Mouse (Mus musculus): ENCODE data around the gene B3gat3. TPM values are rescaled to one million over a fixed set of nuclear protein-coding genes. Genes with fewer than 3 reads are reported as not detected.

The B3gat3 gene
- polyA plus RNA-seq, 1 experiment from 2014 or later, result 20.2 TPM

DNA sequence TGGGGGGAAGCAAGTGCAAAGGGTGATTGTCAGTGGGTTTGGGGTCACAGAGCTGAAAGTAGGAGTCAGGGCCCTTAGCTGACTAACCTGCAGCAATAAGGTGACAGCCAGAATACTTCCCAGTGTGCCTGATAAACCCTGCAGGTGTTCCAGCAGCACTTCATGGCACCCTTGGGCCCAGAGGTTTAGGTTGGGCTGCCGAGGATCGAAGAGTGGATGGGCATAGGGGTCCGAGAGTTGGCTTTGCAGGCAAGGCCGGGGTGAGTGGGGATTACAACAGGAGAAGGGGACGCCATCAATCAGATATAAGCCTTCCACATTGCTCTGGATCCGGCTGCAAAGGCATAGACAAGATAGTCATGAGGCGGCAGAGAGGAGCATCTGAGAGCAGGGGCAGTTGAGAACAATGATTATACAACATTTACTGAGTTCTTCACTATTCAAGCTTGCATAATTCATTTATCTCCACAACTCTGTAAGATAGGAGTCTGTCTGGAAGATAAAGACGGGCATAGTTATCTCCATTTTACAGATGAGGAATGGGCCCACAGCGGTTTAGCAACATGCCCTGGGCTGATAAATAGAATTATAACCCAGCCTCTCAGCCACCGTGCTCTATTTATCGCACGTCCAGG is 7.8 kb downstream of the B3gat3 start:
- peaks cover 28% of the 10 kb centered on the region for H3K4me1 ChIP-seq (ENCODE audit: insufficient read depth)
- peak overlapping the region; percentile 93 for H3K4me2 ChIP-seq (ENCODE audit: low read depth, low read length)
- no peak for DNase-seq
- H3K27ac ChIP-seq (ENCODE audit: low read depth), result peak overlapping the region; percentile 91
- TF ChIP-seq CTCF (IDR thresholded peaks at IDR 0.05; ENCODE audit: low read depth) (no peak), EP300 (IDR thresholded peaks at IDR 0.05; ENCODE audit: low read depth) (peak; percentile 89)
- H3K9ac ChIP-seq (replicated peaks), result no peak overlapping the region
- peaks cover 37% of the 10 kb centered on the region for H3K36me3 ChIP-seq (replicated peaks; ENCODE audit: insufficient read depth, low read length)
- no peaks in the 10 kb centered on the region for H3K9me3 ChIP-seq (ENCODE audit: low read length)
- no peak overlapping the region for H3K4me3 ChIP-seq (ENCODE audit: low read depth, low read length)
- ATAC-seq, result no peak
- 59% methylated on average over 12 of the region's 12 CpGs for WGBS (ENCODE audit: insufficient replicate concordance)
- H3K27me3 ChIP-seq (ENCODE audit: insufficient read depth, low read length), result no peaks in the 10 kb centered on the region

DNA sequence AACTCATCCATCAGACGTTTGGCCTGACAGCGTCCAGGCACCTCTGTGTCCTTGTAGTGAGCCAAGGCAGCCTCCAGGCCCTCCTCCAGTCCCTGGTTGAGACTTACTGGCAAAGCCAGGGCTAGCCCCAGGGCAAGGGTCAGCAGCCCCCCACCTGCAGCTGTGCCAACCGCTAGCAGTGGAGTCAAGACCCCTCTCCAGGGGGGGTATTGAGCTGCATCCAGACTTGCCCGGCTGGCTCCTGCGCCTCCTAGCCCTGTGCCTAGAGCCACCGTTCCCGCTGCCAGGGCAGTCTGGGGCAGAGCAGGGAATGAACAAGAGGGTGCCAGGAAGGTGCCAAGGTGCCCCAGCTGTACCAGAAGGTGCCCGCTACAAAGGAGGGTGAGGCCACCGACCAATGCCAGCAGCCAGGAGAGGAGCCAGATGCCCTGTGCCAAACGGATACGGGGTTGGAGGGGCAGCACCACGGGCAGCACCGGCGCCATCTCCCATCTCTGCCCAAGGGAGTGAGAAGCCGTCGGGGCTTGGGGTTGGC is 8.6 kb downstream of the B3gat3 start:
- H3K4me1 ChIP-seq (ENCODE audit: insufficient read depth), result peaks cover 28% of the 10 kb centered on the region
- DNase-seq (no peak), ATAC-seq (peak; percentile 4; the same call in 1 of the 2 replicates)
- H3K27me3 ChIP-seq (ENCODE audit: insufficient read depth, low read length), result no peaks in the 10 kb centered on the region
- H3K9ac ChIP-seq (replicated peaks), result peak overlapping the region; percentile 84
- no peak for TF ChIP-seq EP300 (IDR thresholded peaks at IDR 0.05; ENCODE audit: low read depth)
- H3K4me2 ChIP-seq (ENCODE audit: low read depth, low read length), result peak overlapping the region; percentile 93
- peak overlapping the region; percentile 91 for H3K27ac ChIP-seq (ENCODE audit: low read depth)
- H3K4me3 ChIP-seq (ENCODE audit: low read depth, low read length), result peak overlapping the region; percentile 72
- H3K9me3 ChIP-seq (ENCODE audit: low read length), result no peaks in the 10 kb centered on the region
- WGBS (ENCODE audit: insufficient replicate concordance), result 27% methylated on average over 16 of the region's 16 CpGs
- peaks cover 39% of the 10 kb centered on the region for H3K36me3 ChIP-seq (replicated peaks; ENCODE audit: insufficient read depth, low read length)

DNA sequence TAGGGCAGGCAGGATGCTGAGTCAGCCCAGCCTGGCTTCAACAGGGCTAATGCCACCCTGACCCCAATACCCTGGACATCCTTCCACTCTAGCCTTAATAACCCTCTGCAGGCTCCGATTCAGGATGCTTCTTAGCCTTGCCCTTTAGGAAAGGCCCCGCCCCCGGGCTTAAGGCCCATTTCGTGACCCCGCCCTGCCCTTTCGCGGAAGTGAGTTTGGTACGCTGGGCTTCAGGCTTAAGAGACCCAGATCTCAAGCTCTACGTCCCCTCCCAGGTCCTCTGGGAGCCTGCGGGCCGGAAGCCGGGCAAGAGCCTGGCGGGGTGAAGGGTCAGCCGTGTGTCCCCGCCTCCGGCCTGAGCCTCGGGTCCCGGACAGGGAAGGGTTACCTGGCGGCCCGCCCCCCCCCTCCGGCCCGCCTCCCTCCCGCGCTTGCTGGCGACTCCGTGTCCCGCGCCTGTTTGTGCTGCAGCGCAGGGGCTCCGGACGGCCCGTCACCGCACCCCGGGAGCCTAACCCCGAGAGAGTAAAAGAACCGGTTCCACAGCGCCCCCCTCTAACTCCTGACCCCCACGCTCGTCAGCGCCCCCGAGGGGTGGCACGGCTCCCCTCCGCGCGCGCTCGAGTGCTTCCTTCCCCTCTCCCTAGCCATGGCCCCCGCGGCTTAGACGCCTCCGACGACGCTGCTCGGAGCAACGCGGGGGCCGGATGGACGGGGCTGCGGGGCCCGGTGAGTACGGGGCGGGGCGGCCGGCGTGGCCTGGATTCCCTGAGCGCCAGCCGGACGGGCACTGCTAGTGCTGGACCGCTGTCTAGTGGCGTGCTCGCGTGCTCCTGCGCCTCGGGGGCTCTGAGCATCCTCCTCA is 9.3 kb downstream of the B3gat3 start, which contains the start of the genes Rom1 and Eml3:
Rom1 (minus strand) TSS at position 133 of the 865 bp plus-strand sequence.
Eml3 (plus strand) TSS at position 329 of the 865 bp plus-strand sequence.
- peak within 1 kb of the TSS; percentile 84 for H3K9ac ChIP-seq (replicated peaks)
- under 1% methylated on average over 69 of the region's 74 CpGs for WGBS (ENCODE audit: insufficient replicate concordance)
- TF ChIP-seq EP300 (IDR thresholded peaks at IDR 0.05; ENCODE audit: low read depth) (no peak), CTCF (IDR thresholded peaks at IDR 0.05; ENCODE audit: low read depth) (peak; percentile 70)
- peak; percentile 90 for DNase-seq
- peaks cover 28% of the 10 kb centered on the region for H3K4me1 ChIP-seq (ENCODE audit: insufficient read depth)
- H3K27me3 ChIP-seq (ENCODE audit: insufficient read depth, low read length), result no peaks in the 10 kb centered on the region
- peak within 1 kb of the TSS; percentile 93 for H3K4me2 ChIP-seq (ENCODE audit: low read depth, low read length)
- ATAC-seq, result peak; percentile 79
- H3K36me3 ChIP-seq (replicated peaks; ENCODE audit: insufficient read depth, low read length), result peaks cover 40% of the 10 kb centered on the region
- peak within 1 kb of the TSS; percentile 72 for H3K4me3 ChIP-seq (ENCODE audit: low read depth, low read length)
- H3K27ac ChIP-seq (ENCODE audit: low read depth), result peak within 1 kb of the TSS; percentile 91
- H3K9me3 ChIP-seq (ENCODE audit: low read length), result no peaks in the 10 kb centered on the region

- TF ChIP-seq EP300 (IDR thresholded peaks at IDR 0.05; ENCODE audit: low read depth) (no peak), CTCF (IDR thresholded peaks at IDR 0.05; ENCODE audit: low read depth) (no peak)
- Histone ChIP-seq H3K4me1 (ENCODE audit: insufficient read depth) (peaks cover 28% of the 10 kb centered on the region), H3K27me3 (ENCODE audit: insufficient read depth, low read length) (no peaks in the 10 kb centered on the region), H3K9ac (replicated peaks) (peak overlapping the region; percentile 84), H3K27ac (ENCODE audit: low read depth) (peak overlapping the region; percentile 91), H3K4me3 (ENCODE audit: low read depth, low read length) (peak overlapping the region; percentile 72), H3K9me3 (ENCODE audit: low read length) (no peaks in the 10 kb centered on the region), H3K4me2 (ENCODE audit: low read depth, low read length) (peak overlapping the region; percentile 93), H3K36me3 (replicated peaks; ENCODE audit: insufficient read depth, low read length) (peaks cover 44% of the 10 kb centered on the region)
- WGBS (ENCODE audit: insufficient replicate concordance), result 2% methylated on average over 11 of the region's 11 CpGs
- no peak for DNase-seq
- ATAC-seq, result peak; percentile 1; the same call in 1 of the 2 replicates
Measured at GRCm38 (mm10) chr19:8930117-8930516, 9.9 kb downstream of the B3gat3 start.

DNA sequence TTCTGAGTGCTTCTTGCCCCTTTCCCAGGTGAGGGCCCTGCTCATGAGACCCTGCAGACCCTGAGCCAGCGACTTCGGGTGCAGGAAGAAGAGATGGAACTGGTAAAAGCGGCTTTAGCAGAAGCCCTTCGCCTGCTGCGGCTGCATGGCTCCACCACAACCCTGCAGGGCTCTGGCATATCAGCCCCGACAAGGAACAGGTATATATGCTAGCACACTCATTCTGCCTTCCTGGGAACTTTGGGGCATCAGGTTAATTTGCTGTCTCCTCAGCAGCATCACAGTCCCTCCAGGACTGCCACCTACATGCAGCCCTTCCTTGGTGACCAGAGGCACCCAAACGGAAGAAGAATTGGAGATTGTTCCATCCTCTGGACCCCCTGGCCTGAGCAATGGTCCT is 10.6 kb downstream of the B3gat3 start:
- ATAC-seq (no peak), DNase-seq (no peak)
- no peaks in the 10 kb centered on the region for H3K27me3 ChIP-seq (ENCODE audit: insufficient read depth, low read length)
- TF ChIP-seq CTCF (IDR thresholded peaks at IDR 0.05; ENCODE audit: low read depth), result no peak
- H3K4me2 ChIP-seq (ENCODE audit: low read depth, low read length), result peak overlapping the region; percentile 93
- H3K9me3 ChIP-seq (ENCODE audit: low read length), result no peaks in the 10 kb centered on the region
- H3K4me3 ChIP-seq (ENCODE audit: low read depth, low read length), result peak overlapping the region; percentile 72
- WGBS (ENCODE audit: insufficient replicate concordance), result 74% methylated on average over 7 of the region's 7 CpGs
- peaks cover 28% of the 10 kb centered on the region for H3K4me1 ChIP-seq (ENCODE audit: insufficient read depth)
- peaks cover 43% of the 10 kb centered on the region for H3K36me3 ChIP-seq (replicated peaks; ENCODE audit: insufficient read depth, low read length)
- peak overlapping the region; percentile 84; the same call in 1 of the 2 replicates for H3K9ac ChIP-seq (replicated peaks)
- no peak overlapping the region for H3K27ac ChIP-seq (ENCODE audit: low read depth)

- H3K36me3 ChIP-seq (replicated peaks; ENCODE audit: insufficient read depth, low read length), result peaks cover 50% of the 10 kb centered on the region
- no peaks in the 10 kb centered on the region for H3K27me3 ChIP-seq (ENCODE audit: insufficient read depth, low read length)
- H3K9ac ChIP-seq (replicated peaks), result no peak overlapping the region
- no peak for TF ChIP-seq EP300 (IDR thresholded peaks at IDR 0.05; ENCODE audit: low read depth)
- no peak for TF ChIP-seq CTCF (IDR thresholded peaks at IDR 0.05; ENCODE audit: low read depth)
- H3K4me3 ChIP-seq (ENCODE audit: low read depth, low read length), result no peak overlapping the region
- no peak overlapping the region for H3K4me2 ChIP-seq (ENCODE audit: low read depth, low read length)
- H3K27ac ChIP-seq (ENCODE audit: low read depth), result no peak overlapping the region
- ATAC-seq, result no peak
- H3K4me1 ChIP-seq (ENCODE audit: insufficient read depth), result peaks cover 10% of the 10 kb centered on the region
- no peaks in the 10 kb centered on the region for H3K9me3 ChIP-seq (ENCODE audit: low read length)
- WGBS (ENCODE audit: insufficient replicate concordance), result 65% methylated on average over 2 of the region's 2 CpGs
- no peak for DNase-seq
Measured at GRCm38 (mm10) chr19:8936736-8937135, 16.6 kb downstream of the B3gat3 start.

Measured in liver, postnatal 0 days (tissue).